Mouse (Mus musculus) cerebellum, adult 2 months (tissue): ENCODE results near the gene Hoxb4.

ENCODE experiments used
- CTCF ChIP-seq: fragments of 200-500 bp; IDR thresholded peaks from 2 replicates; pipeline ENCODE4 v1.5.1; 2011; ENCODE audit warnings: low read depth, mild to moderate bottlenecking, control low read depth, low read length, moderate library complexity, borderline replicate concordance; ENCODE audit not compliant: insufficient read depth
- POLR2A ChIP-seq: fragments of 200-500 bp; IDR thresholded peaks from 2 replicates; pipeline ENCODE4 v1.6.1; 2011; ENCODE audit warnings: low read length, control low read depth, borderline replicate concordance; ENCODE audit not compliant: insufficient read depth

GRCm38 (mm10) chr11:96298895-96299667 lies 19.0 kb upstream of the Hoxb4 start:
- no peak for TF ChIP-seq POLR2A
- TF ChIP-seq CTCF: no peak
